Mouse (Mus musculus) cerebellum, adult 11-12 months (tissue): Measurements from ENCODE around the gene Rbm42.
A peak's percentile ranks its signal among the peaks of the same experiment; 100 is the strongest.

Experiments used
- DNase-seq: peaks from one replicate; pipeline ENCODE4 v3.0.0; 2022

Rbm42 gene

GRCm38 (mm10) chr7:30615049-30615760 lies 34.9 kb downstream of the Rbm42 start:
- DNase-seq = no peak

GRCm38 (mm10) chr7:30614454-30614853 lies 35.7 kb downstream of the Rbm42 start:
- DNase-seq = no peak

- DNase-seq = no peak
These were observed 36.5 kb downstream of the Rbm42 start for GRCm38 (mm10) chr7:30613529-30614112.

GRCm38 (mm10) chr7:30612654-30613402 lies 37.3 kb downstream of the Rbm42 start, which contains the start of gene Upk1a:
Upk1a (minus strand) TSS chr7:30612847.
- DNase-seq = no peak

- DNase-seq = no peak
These were observed 40.1 kb downstream of the Rbm42 start for GRCm38 (mm10) chr7:30610043-30610442.

GRCm38 (mm10) chr7:30608476-30608875 lies 41.6 kb downstream of the Rbm42 start:
- no peak for DNase-seq

- no peak for DNase-seq
These were observed 42.3 kb downstream of the Rbm42 start for GRCm38 (mm10) chr7:30607706-30608309.

GRCm38 (mm10) chr7:30604944-30605343 lies 45.2 kb downstream of the Rbm42 start:
- DNase-seq = no peak

- DNase-seq = no peak
These were observed 45.7 kb downstream of the Rbm42 start for GRCm38 (mm10) chr7:30604424-30604823.

- no peak for DNase-seq
These were observed 47.5 kb downstream of the Rbm42 start for GRCm38 (mm10) chr7:30602583-30602982.

GRCm38 (mm10) chr7:30600651-30601050 lies 49.5 kb downstream of the Rbm42 start:
- DNase-seq = peak; percentile 46

GRCm38 (mm10) chr7:30599933-30600353 lies 50.2 kb downstream of the Rbm42 start:
- peak; percentile 97 for DNase-seq

GRCm38 (mm10) chr7:30598786-30599185 lies 51.3 kb downstream of the Rbm42 start, which contains the start of gene Zbtb32:
Zbtb32 (minus strand) TSS chr7:30598909.
- no peak for DNase-seq

GRCm38 (mm10) chr7:30596811-30597210 lies 53.3 kb downstream of the Rbm42 start:
- DNase-seq = no peak

GRCm38 (mm10) chr7:30596093-30596492 lies 54.0 kb downstream of the Rbm42 start:
- DNase-seq = no peak

- DNase-seq = no peak
These were observed 55.5 kb downstream of the Rbm42 start for GRCm38 (mm10) chr7:30594510-30595024.

- no peak for DNase-seq
These were observed 56.3 kb downstream of the Rbm42 start for GRCm38 (mm10) chr7:30593579-30594509.

GRCm38 (mm10) chr7:30592772-30593423 lies 57.2 kb downstream of the Rbm42 start:
- DNase-seq = no peak

- no peak for DNase-seq
These were observed 58.5 kb downstream of the Rbm42 start for GRCm38 (mm10) chr7:30591605-30591951.
